Mouse (Mus musculus) T-helper 17 cell (primary cell): ENCODE data around the gene Mfsd12.

ENCODE experiments used
- in situ Hi-C, 2 experiments: fragments of 300-600 bp; cut with MboI, MseI; formaldehyde crosslinking; loops; 1 replicate in 1 of 2; 2 replicates in 1 of 2; pipeline ENCODE4 v1.15.1; 2025; ENCODE audit warnings: high pct_unique_total_duplicates in 2 of 2

Mfsd12 gene

GRCm38 (mm10) chr10:81354738-81355477 is 2.4 kb upstream of the Mfsd12 start:
- in situ Hi-C loops: no loop called here

GRCm38 (mm10) chr10:81355533-81355932 is 1.8 kb upstream of the Mfsd12 start:
- in situ Hi-C loops: no loop called here

- in situ Hi-C loops: no loop called here
These were observed 820 bp upstream of the Mfsd12 start for GRCm38 (mm10) chr10:81356352-81356990.

- in situ Hi-C loops: no loop called here
These were observed 918 bp downstream of the Mfsd12 start for GRCm38 (mm10) chr10:81358209-81358608.

- in situ Hi-C loops: no loop called here
These were observed 1.6 kb downstream of the Mfsd12 start for GRCm38 (mm10) chr10:81358841-81359240.

GRCm38 (mm10) chr10:81360721-81361120 is 3.4 kb downstream of the Mfsd12 start:
- in situ Hi-C loops: no loop called here

- in situ Hi-C loops: no loop called here
These were observed 5.2 kb downstream of the Mfsd12 start for GRCm38 (mm10) chr10:81362336-81362949.

- in situ Hi-C loops: no loop called here
These were observed 6.4 kb downstream of the Mfsd12 start for GRCm38 (mm10) chr10:81363436-81364346.

GRCm38 (mm10) chr10:81364666-81365065 is 7.4 kb downstream of the Mfsd12 start:
- in situ Hi-C loops: no loop called here

- in situ Hi-C loops: no loop called here
These were observed 7.8 kb downstream of the Mfsd12 start for GRCm38 (mm10) chr10:81365073-81365472.

- in situ Hi-C loops: no loop called here
These were observed 8.6 kb downstream of the Mfsd12 start, which contains the start of gene 4930404N11Rik for GRCm38 (mm10) chr10:81365672-81366476. Gene 4930404N11Rik, minus strand, starts transcription at chr10:81365816.

- in situ Hi-C loops: no loop called here
These were observed 9.4 kb downstream of the Mfsd12 start for GRCm38 (mm10) chr10:81366477-81367206.

GRCm38 (mm10) chr10:81367207-81367495 is 9.9 kb downstream of the Mfsd12 start:
- in situ Hi-C loops: no loop called here

GRCm38 (mm10) chr10:81375322-81375721 is 18.0 kb downstream of the Mfsd12 start:
- in situ Hi-C loops: no loop called here

- in situ Hi-C loops: no loop called here
These were observed 19.5 kb downstream of the Mfsd12 start for GRCm38 (mm10) chr10:81376561-81377361.

GRCm38 (mm10) chr10:81377362-81377664 is 20.0 kb downstream of the Mfsd12 start:
- in situ Hi-C loops: no loop called here

- in situ Hi-C loops: no loop called here
These were observed 20.7 kb downstream of the Mfsd12 start, which contains the start of gene Fzr1 for GRCm38 (mm10) chr10:81377793-81378552. Gene Fzr1, minus strand, starts transcription at chr10:81378516.

GRCm38 (mm10) chr10:81378553-81379182 is 21.4 kb downstream of the Mfsd12 start:
- in situ Hi-C loops: no loop called here
